Mouse (Mus musculus): ENCODE measurements at regions not wholly inside any gene's neighbourhood (a gene's known extent, or its start where the extent isn't known, plus 50 kb on each side); places are given as distances from the start of the nearest gene placed in this dataset.

DNA sequence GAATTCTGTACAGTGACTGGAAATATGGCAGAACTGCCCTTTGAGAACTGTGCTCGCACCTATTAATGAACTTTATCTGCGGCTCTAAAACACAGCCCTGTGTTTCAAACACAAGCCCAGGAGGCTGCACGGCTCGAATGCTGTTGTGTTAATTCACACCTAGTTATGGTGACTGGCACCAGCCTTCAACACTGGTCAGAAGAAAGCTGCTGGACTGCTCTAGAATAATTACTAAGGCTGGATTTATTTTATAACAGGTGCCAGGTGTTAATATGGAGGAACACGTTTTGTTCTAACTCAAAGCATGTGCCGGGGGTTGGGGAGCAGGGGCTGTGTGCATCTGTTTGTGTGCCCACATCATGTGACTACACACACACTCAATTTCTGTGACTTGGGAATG is 230.8 kb downstream of the Gm4791 start:
- H3K4me1 ChIP-seq (replicated peaks; ENCODE audit: control insufficient read depth, insufficient read depth, low read length): no peaks in the 10 kb centered on the region
- H3K9me3 ChIP-seq (ENCODE audit: control insufficient read depth, low read length): no peaks in the 10 kb centered on the region
- DNase-seq (ENCODE audit: low spot score) (no peak), ATAC-seq (ENCODE audit: low FRiP score) (no peak)
- 82% methylated on average over 6 of the region's 6 CpGs for WGBS
- no peak overlapping the region for H3K27ac ChIP-seq
- H3K4me2 ChIP-seq (replicated peaks): no peak overlapping the region
- no peak overlapping the region for H3K4me3 ChIP-seq (replicated peaks; ENCODE audit: low read length)
- H3K36me3 ChIP-seq (replicated peaks; ENCODE audit: control insufficient read depth, insufficient read depth): no peaks in the 10 kb centered on the region
- no peak overlapping the region for H3K9ac ChIP-seq
- no peaks in the 10 kb centered on the region for H3K27me3 ChIP-seq (ENCODE audit: control insufficient read depth, insufficient read depth, low read length)

GRCm38 (mm10) chr9:47240950-47241349 is 242.4 kb downstream of the Gm4791 start:
- no peaks in the 10 kb centered on the region for H3K9me3 ChIP-seq (ENCODE audit: control insufficient read depth, low read length)
- H3K4me2 ChIP-seq (replicated peaks): no peak overlapping the region
- DNase-seq (ENCODE audit: low spot score): no peak
- H3K27ac ChIP-seq: no peak overlapping the region
- H3K27me3 ChIP-seq (ENCODE audit: control insufficient read depth, insufficient read depth, low read length): no peaks in the 10 kb centered on the region
- no peaks in the 10 kb centered on the region for H3K4me1 ChIP-seq (replicated peaks; ENCODE audit: control insufficient read depth, insufficient read depth, low read length)
- H3K9ac ChIP-seq: no peak overlapping the region
- WGBS: 85% methylated on average over 8 of the region's 8 CpGs
- H3K36me3 ChIP-seq (replicated peaks; ENCODE audit: control insufficient read depth, insufficient read depth): no peaks in the 10 kb centered on the region
- H3K4me3 ChIP-seq (replicated peaks; ENCODE audit: low read length): no peak overlapping the region
- no peak for ATAC-seq (ENCODE audit: low FRiP score)

GRCm38 (mm10) chr9:47242051-47242450 is 243.5 kb downstream of the Gm4791 start:
- H3K27ac ChIP-seq: no peak overlapping the region
- H3K4me3 ChIP-seq (replicated peaks; ENCODE audit: low read length): no peak overlapping the region
- no peak overlapping the region for H3K4me2 ChIP-seq (replicated peaks)
- H3K4me1 ChIP-seq (replicated peaks; ENCODE audit: control insufficient read depth, insufficient read depth, low read length): no peaks in the 10 kb centered on the region
- no peaks in the 10 kb centered on the region for H3K36me3 ChIP-seq (replicated peaks; ENCODE audit: control insufficient read depth, insufficient read depth)
- WGBS: 80% methylated on average over 6 of the region's 6 CpGs
- no peaks in the 10 kb centered on the region for H3K9me3 ChIP-seq (ENCODE audit: control insufficient read depth, low read length)
- ATAC-seq (ENCODE audit: low FRiP score) (no peak), DNase-seq (ENCODE audit: low spot score) (no peak)
- H3K27me3 ChIP-seq (ENCODE audit: control insufficient read depth, insufficient read depth, low read length): no peaks in the 10 kb centered on the region
- no peak overlapping the region for H3K9ac ChIP-seq

DNA sequence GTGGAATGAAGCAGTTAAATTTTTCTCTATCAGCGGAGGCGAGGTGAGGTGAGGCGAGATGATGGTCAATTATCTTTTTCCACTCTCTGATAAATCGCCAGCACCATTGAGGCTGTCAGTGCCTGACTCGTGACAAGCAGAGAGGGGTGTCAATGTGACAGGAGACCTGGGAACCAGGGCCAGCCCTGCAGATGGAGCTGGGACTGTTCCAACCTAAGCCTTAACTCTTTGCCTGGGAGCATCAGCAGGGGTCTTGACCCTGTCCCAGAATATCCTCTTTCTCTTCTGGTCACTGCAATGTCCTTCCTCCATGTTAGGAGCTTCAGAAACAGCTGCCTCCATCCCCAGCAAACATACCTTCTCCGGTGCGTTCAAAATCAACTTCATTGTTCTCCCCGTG is 244.0 kb downstream of the Gm4791 start:
- H3K4me2 ChIP-seq (replicated peaks): no peak overlapping the region
- no peak for DNase-seq (ENCODE audit: low spot score)
- H3K4me1 ChIP-seq (replicated peaks; ENCODE audit: control insufficient read depth, insufficient read depth, low read length): no peaks in the 10 kb centered on the region
- H3K36me3 ChIP-seq (replicated peaks; ENCODE audit: control insufficient read depth, insufficient read depth): no peaks in the 10 kb centered on the region
- no peaks in the 10 kb centered on the region for H3K9me3 ChIP-seq (ENCODE audit: control insufficient read depth, low read length)
- no peaks in the 10 kb centered on the region for H3K27me3 ChIP-seq (ENCODE audit: control insufficient read depth, insufficient read depth, low read length)
- WGBS: 59% methylated on average over 8 of the region's 8 CpGs
- H3K27ac ChIP-seq: no peak overlapping the region
- no peak overlapping the region for H3K4me3 ChIP-seq (replicated peaks; ENCODE audit: low read length)
- no peak overlapping the region for H3K9ac ChIP-seq
- no peak for ATAC-seq (ENCODE audit: low FRiP score)

DNA sequence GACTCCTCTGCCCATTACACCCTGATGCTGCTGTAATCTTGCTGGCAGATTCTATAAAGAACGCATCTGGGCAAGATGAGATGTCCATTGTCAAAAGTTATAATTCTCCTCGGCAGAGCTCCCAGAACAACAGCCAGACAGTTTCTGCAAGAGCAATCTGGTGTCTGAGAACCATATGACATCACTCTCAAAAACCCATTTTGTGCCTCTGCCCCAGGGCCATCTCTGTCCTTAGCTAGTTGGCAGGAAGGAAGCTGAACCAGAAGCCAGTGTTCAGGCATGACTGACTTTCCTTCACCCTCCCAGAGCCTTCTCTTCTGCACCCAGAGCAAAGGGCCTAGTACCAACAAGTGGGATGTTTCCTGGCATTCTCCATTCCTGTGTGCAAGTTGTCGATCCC is 250.5 kb downstream of the Gm4791 start:
- H3K4me3 ChIP-seq (replicated peaks; ENCODE audit: low read length): no peak overlapping the region
- H3K27me3 ChIP-seq (ENCODE audit: control insufficient read depth, insufficient read depth, low read length): no peaks in the 10 kb centered on the region
- H3K4me2 ChIP-seq (replicated peaks): no peak overlapping the region
- no peaks in the 10 kb centered on the region for H3K4me1 ChIP-seq (replicated peaks; ENCODE audit: control insufficient read depth, insufficient read depth, low read length)
- WGBS: 78% methylated on average over 3 of the region's 3 CpGs
- DNase-seq (ENCODE audit: low spot score) (no peak), ATAC-seq (ENCODE audit: low FRiP score) (no peak)
- no peaks in the 10 kb centered on the region for H3K9me3 ChIP-seq (ENCODE audit: control insufficient read depth, low read length)
- H3K27ac ChIP-seq: no peak overlapping the region
- no peaks in the 10 kb centered on the region for H3K36me3 ChIP-seq (replicated peaks; ENCODE audit: control insufficient read depth, insufficient read depth)
- H3K9ac ChIP-seq: no peak overlapping the region

GRCm38 (mm10) chr9:47251160-47251559 is 252.6 kb downstream of the Gm4791 start:
- Histone ChIP-seq H3K36me3 (replicated peaks; ENCODE audit: control insufficient read depth, insufficient read depth) (no peaks in the 10 kb centered on the region), H3K9me3 (ENCODE audit: control insufficient read depth, low read length) (no peaks in the 10 kb centered on the region), H3K9ac (no peak overlapping the region), H3K4me1 (replicated peaks; ENCODE audit: control insufficient read depth, insufficient read depth, low read length) (no peaks in the 10 kb centered on the region), H3K4me3 (replicated peaks; ENCODE audit: low read length) (no peak overlapping the region), H3K27me3 (ENCODE audit: control insufficient read depth, insufficient read depth, low read length) (no peaks in the 10 kb centered on the region), H3K27ac (no peak overlapping the region), H3K4me2 (replicated peaks) (no peak overlapping the region)
- ATAC-seq (ENCODE audit: low FRiP score) (no peak), DNase-seq (ENCODE audit: low spot score) (no peak)
- WGBS: 100% methylated on average over 2 of the region's 2 CpGs

DNA sequence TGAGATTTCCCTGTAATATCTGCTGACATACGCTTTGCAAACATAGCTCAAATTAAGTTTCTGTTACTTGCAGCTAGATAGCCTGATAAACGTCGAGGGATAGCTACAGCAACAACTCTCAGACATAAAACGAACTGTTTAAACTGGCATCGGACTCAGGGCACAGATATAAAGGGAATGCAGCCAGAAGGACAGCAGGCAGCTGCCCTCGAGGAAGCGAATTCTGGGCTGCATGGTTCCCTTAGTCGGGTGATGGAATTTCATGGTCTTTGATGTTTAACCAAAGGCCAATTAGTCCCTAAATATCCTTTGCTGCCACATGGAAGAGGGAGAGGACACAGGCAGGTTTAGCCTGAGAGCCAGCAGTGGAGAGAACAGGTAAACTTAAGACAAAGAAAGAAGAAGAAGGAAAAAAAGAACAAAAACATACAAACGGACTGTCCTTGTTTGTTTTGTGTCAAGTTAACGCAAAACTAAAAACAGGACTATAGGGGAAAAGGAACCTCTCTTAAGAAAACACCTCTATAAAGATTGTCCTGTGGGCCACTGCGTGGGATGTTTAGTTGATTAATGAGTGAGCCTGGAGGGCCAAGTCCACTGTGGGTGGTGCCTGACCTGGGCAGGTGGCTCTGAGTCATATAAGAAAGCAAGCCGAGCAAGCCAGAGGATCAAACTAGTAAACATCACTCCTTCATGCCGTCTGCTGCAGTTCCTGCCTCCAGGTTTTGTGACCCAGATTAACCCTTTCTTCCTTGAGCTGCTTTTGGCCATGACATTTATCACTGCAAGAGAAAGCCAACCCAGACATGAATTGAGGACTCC is 255.5 kb downstream of the Gm4791 start:
- no peak overlapping the region for H3K4me2 ChIP-seq (replicated peaks)
- no peaks in the 10 kb centered on the region for H3K9me3 ChIP-seq (ENCODE audit: control insufficient read depth, low read length)
- 63% methylated on average over 13 of the region's 13 CpGs for WGBS
- H3K4me1 ChIP-seq (replicated peaks; ENCODE audit: control insufficient read depth, insufficient read depth, low read length): no peaks in the 10 kb centered on the region
- no peak for DNase-seq (ENCODE audit: low spot score)
- ATAC-seq (ENCODE audit: low FRiP score): no peak
- no peak overlapping the region for H3K4me3 ChIP-seq (replicated peaks; ENCODE audit: low read length)
- no peak overlapping the region for H3K27ac ChIP-seq
- H3K27me3 ChIP-seq (ENCODE audit: control insufficient read depth, insufficient read depth, low read length): no peaks in the 10 kb centered on the region
- H3K9ac ChIP-seq: no peak overlapping the region
- no peaks in the 10 kb centered on the region for H3K36me3 ChIP-seq (replicated peaks; ENCODE audit: control insufficient read depth, insufficient read depth)

- Histone ChIP-seq H3K4me3 (replicated peaks; ENCODE audit: low read length) (no peak overlapping the region), H3K36me3 (replicated peaks; ENCODE audit: control insufficient read depth, insufficient read depth) (no peaks in the 10 kb centered on the region), H3K4me2 (replicated peaks) (no peak overlapping the region), H3K27me3 (ENCODE audit: control insufficient read depth, insufficient read depth, low read length) (no peaks in the 10 kb centered on the region; the same call in 1 of the 2 replicates), H3K27ac (no peak overlapping the region), H3K4me1 (replicated peaks; ENCODE audit: control insufficient read depth, insufficient read depth, low read length) (peaks cover 6% of the 10 kb centered on the region), H3K9ac (no peak overlapping the region), H3K9me3 (ENCODE audit: control insufficient read depth, low read length) (no peaks in the 10 kb centered on the region)
- WGBS: 54% methylated on average over 9 of the region's 9 CpGs
- peak; percentile 68; the same call in 1 of the 2 replicates for ATAC-seq (ENCODE audit: low FRiP score)
- DNase-seq (ENCODE audit: low spot score): peak; percentile 71
Observed at GRCm38 (mm10) chr9:47265946-47266490, 264.0 kb upstream of the Cadm1 start.

- no peaks in the 10 kb centered on the region for H3K36me3 ChIP-seq (replicated peaks; ENCODE audit: control insufficient read depth, insufficient read depth)
- no peak overlapping the region for H3K27ac ChIP-seq
- H3K4me3 ChIP-seq (replicated peaks; ENCODE audit: low read length): no peak overlapping the region
- no peak for ATAC-seq (ENCODE audit: low FRiP score)
- H3K9ac ChIP-seq: no peak overlapping the region
- no peak overlapping the region for H3K4me2 ChIP-seq (replicated peaks)
- H3K4me1 ChIP-seq (replicated peaks; ENCODE audit: control insufficient read depth, insufficient read depth, low read length): peaks cover 21% of the 10 kb centered on the region
- 33% methylated on average over 12 of the region's 12 CpGs for WGBS
- H3K9me3 ChIP-seq (ENCODE audit: control insufficient read depth, low read length): no peaks in the 10 kb centered on the region
- DNase-seq (ENCODE audit: low spot score): no peak
- no peaks in the 10 kb centered on the region for H3K27me3 ChIP-seq (ENCODE audit: control insufficient read depth, insufficient read depth, low read length)
Observed at GRCm38 (mm10) chr9:47276303-47277005, 253.5 kb upstream of the Cadm1 start.

Measured in hindbrain, embryonic 14.5 days (tissue).